Mouse (Mus musculus) embryonic fibroblast, embryonic 13.5 days (primary cell): ENCODE measurements around the gene Ceacam2.

Experiments
- CTCF ChIP-seq: IDR thresholded peaks from 2 replicates; pipeline ENCODE4 v1.5.1; 2011; ENCODE audit warnings: mild to moderate bottlenecking, control low read depth, low read length, moderate library complexity, borderline replicate concordance; ENCODE audit not compliant: insufficient read depth
- POLR2A ChIP-seq: IDR thresholded peaks from 2 replicates; pipeline ENCODE4 v1.6.1; 2011; ENCODE audit warnings: low read depth, mild to moderate bottlenecking, control low read depth, low read length, moderate library complexity

DNA sequence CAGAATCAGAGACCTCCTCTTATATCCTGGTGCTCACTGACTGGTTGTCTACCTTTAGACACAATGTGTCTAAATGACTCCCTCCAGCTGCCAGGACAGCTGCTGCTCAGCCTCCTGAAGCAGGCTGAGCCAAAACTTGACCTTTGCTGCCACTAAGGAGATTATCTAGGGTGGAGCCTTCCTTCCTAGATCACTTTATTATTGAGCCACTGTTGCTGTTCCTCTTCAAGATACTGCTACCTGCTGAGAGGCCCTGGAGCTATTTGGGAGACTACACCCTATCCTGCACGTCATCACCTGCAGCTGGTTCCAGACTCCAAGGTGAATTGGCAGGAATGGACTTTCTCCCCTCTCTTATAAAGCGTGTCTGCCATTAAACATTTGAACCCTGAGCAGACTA, 8.8 kb downstream of the Ceacam2 start:
- TF ChIP-seq POLR2A (no peak), CTCF (no peak)
